Mouse (Mus musculus) myocyte (in vitro differentiated cells): ENCODE results near the gene Mrpl16.

Experiments
- CEBPB ChIP-seq: IDR thresholded peaks from 2 replicates; pipeline ENCODE4 v1.6.1; 2011; ENCODE audit warnings: mild to moderate bottlenecking, moderate library complexity; ENCODE audit not compliant: poor library complexity, insufficient read depth, severe bottlenecking
- MAX ChIP-seq: IDR thresholded peaks from one replicate; pipeline ENCODE4 v1.6.1; 2011; ENCODE audit warnings: low read depth, mild to moderate bottlenecking, control low read depth
- MYOD1 ChIP-seq, 3 experiments: IDR thresholded peaks; one replicate each; pipeline ENCODE4 v1.6.1; 2011; ENCODE audit warnings: control low read depth in 2 of 3, low read depth in 2 of 3, mild to moderate bottlenecking in 2 of 3, moderate library complexity in 1 of 3; ENCODE audit not compliant: insufficient read length in 2 of 3, control insufficient read depth in 1 of 3
- MYOG ChIP-seq, 3 experiments: IDR thresholded peaks; one replicate each; pipeline ENCODE4 v1.6.1; 2011; ENCODE audit warnings: control low read depth in 2 of 3, low read depth in 2 of 3, mild to moderate bottlenecking in 2 of 3; ENCODE audit not compliant: insufficient read length in 2 of 3, control insufficient read depth in 1 of 3, insufficient read depth in 1 of 3
- POLR2A ChIP-seq: IDR thresholded peaks from one replicate; pipeline ENCODE4 v1.6.1; 2011; ENCODE audit warnings: low read depth, mild to moderate bottlenecking, control low read depth, moderate library complexity; ENCODE audit not compliant: insufficient read length
- POLR2AphosphoS2 ChIP-seq: IDR thresholded peaks from one replicate; pipeline ENCODE4 v1.6.1; 2011; ENCODE audit warnings: low read depth, control low read depth; ENCODE audit not compliant: insufficient read length
- TCF12 ChIP-seq: IDR thresholded peaks from one replicate; pipeline ENCODE4 v1.6.1; 2011; ENCODE audit warnings: mild to moderate bottlenecking, control low read depth; ENCODE audit not compliant: poor library complexity, insufficient read depth, severe bottlenecking

DNA sequence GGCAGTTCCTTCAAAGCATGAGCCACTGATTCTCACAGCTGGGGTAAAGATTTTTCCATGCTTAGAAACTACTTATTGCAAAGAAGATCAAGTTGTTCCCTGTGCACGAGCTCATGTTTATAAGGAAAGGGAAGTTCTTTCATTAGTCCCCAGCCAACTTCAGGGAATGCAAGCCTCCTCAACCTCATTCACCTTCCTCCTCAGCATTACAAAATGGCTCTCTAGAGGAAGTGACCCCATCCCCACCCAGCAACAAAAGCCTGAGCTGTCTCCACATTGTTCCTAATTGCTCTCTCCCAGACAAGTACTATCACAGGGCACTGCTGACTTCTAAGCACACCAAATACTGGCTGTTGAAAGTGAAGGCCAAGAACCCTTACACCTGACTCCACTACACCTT, 34.2 kb downstream of the Mrpl16 start:
- TF ChIP-seq MAX (no peak), POLR2A (no peak), POLR2AphosphoS2 (no peak), CEBPB (no peak), MYOG (IDR thresholded peaks at IDR 0.05; ENCODE audit: control insufficient read depth in 1 of 3, insufficient read depth in 1 of 3, insufficient read length in 2 of 3, low read depth in 2 of 3) (no peak), TCF12 (no peak), MYOD1 (IDR thresholded peaks at IDR 0.05; ENCODE audit: control insufficient read depth in 1 of 3, insufficient read length in 2 of 3, low read depth in 2 of 3) (no peak)
